Mouse (Mus musculus) heart, adult 9 months (tissue): ENCODE results near the gene Cpsf4.
"Not testable (repeated sequence)": the region's sequence is repeated elsewhere in the genome, so short reads cannot be mapped to it uniquely, and the experiment has no call there.

Experiments
- DNase-seq, 2 experiments: peaks; one replicate each; pipeline ENCODE4 v3.0.0; 2022; ENCODE audit warnings: low spot score in 2 of 2

Cpsf4 gene

GRCm38 (mm10) chr5:145178461-145178980 lies 11.5 kb downstream of the Cpsf4 start:
- peak in 1 of 2 experiments; percentile 32 for DNase-seq

GRCm38 (mm10) chr5:145185244-145185643 lies 18.2 kb downstream of the Cpsf4 start:
- DNase-seq = no peak

- DNase-seq = no peak
These were observed 22.4 kb downstream of the Cpsf4 start for GRCm38 (mm10) chr5:145189416-145189815.

- DNase-seq = no peak
These were observed 23.4 kb downstream of the Cpsf4 start for GRCm38 (mm10) chr5:145190373-145190772.

- DNase-seq = peak; percentile 91
These were observed 24.1 kb downstream of the Cpsf4 start for GRCm38 (mm10) chr5:145190875-145191798.

GRCm38 (mm10) chr5:145191962-145192361 lies 24.9 kb downstream of the Cpsf4 start, which contains the start of gene Atp5j2:
Gene Atp5j2 (minus strand): TSS chr5:145192062.
- no peak for DNase-seq

GRCm38 (mm10) chr5:145200387-145200786 lies 33.4 kb downstream of the Cpsf4 start:
- DNase-seq = no peak

- peak; percentile 71 to 74 for DNase-seq
These were observed 34.4 kb downstream of the Cpsf4 start, which contains the start of gene Zkscan14 for GRCm38 (mm10) chr5:145201321-145201991. Gene Zkscan14 (minus strand): TSS chr5:145201868.

GRCm38 (mm10) chr5:145202446-145202845 lies 35.4 kb downstream of the Cpsf4 start:
- no peak for DNase-seq

GRCm38 (mm10) chr5:145203936-145204691 lies 37.1 kb downstream of the Cpsf4 start, which contains the start of gene Zkscan5:
Gene Zkscan5 (plus strand): TSS chr5:145204562.
- peak; percentile 99 for DNase-seq

- no peak for DNase-seq
These were observed 38.0 kb downstream of the Cpsf4 start for GRCm38 (mm10) chr5:145205041-145205440.

GRCm38 (mm10) chr5:145207385-145207784 lies 40.4 kb downstream of the Cpsf4 start:
- no peak for DNase-seq

GRCm38 (mm10) chr5:145207954-145208353 lies 40.9 kb downstream of the Cpsf4 start:
- DNase-seq = no peak

- not testable (repeated sequence) for DNase-seq
These were observed 41.4 kb downstream of the Cpsf4 start for GRCm38 (mm10) chr5:145208391-145208790.

GRCm38 (mm10) chr5:145211340-145211739 lies 44.3 kb downstream of the Cpsf4 start:
- no peak for DNase-seq

GRCm38 (mm10) chr5:145212216-145212615 lies 45.2 kb downstream of the Cpsf4 start:
- no peak for DNase-seq

GRCm38 (mm10) chr5:145213505-145213904 lies 46.5 kb downstream of the Cpsf4 start:
- DNase-seq = no peak

GRCm38 (mm10) chr5:145214679-145215078 lies 47.7 kb downstream of the Cpsf4 start:
- no peak for DNase-seq

GRCm38 (mm10) chr5:145217746-145218145 lies 50.7 kb downstream of the Cpsf4 start:
- DNase-seq = no peak

GRCm38 (mm10) chr5:145218206-145218605 lies 51.2 kb downstream of the Cpsf4 start:
- no peak for DNase-seq

GRCm38 (mm10) chr5:145218671-145219070 lies 51.7 kb downstream of the Cpsf4 start:
- DNase-seq = no peak

GRCm38 (mm10) chr5:145219981-145220380 lies 53.0 kb downstream of the Cpsf4 start:
- DNase-seq = no peak
